Mouse (Mus musculus) liver, postnatal 0 days (tissue): Measurements from ENCODE around the gene Akap2.

Source experiments
- CTCF ChIP-seq: sonication (generic); IDR thresholded peaks from 2 replicates; pipeline ENCODE4 v1.5.1; 2016; ENCODE audit warnings: antibody characterized with exemption, low read depth
- EP300 ChIP-seq: IDR thresholded peaks from 2 replicates; pipeline ENCODE4 v1.6.1; 2016; ENCODE audit warnings: antibody characterized with exemption, low read depth, mild to moderate bottlenecking

GRCm38 (mm10) chr4:57841911-57842310 is 124.5 kb downstream of the Akap2 start:
- no peak for TF ChIP-seq CTCF
- TF ChIP-seq EP300 = no peak
